Mouse (Mus musculus) kidney, adult 2 months (tissue): ENCODE data around the gene Ifna16. TPM values are rescaled to one million over a fixed set of nuclear protein-coding genes. Genes with fewer than 3 reads are reported as not detected.
A peak's percentile ranks its signal among the peaks of the same experiment; 100 is the strongest.

ENCODE experiments used
- DNase-seq: peaks from one replicate; pipeline ENCODE4 v3.0.0; 2021
- H3K27ac ChIP-seq: fragments of 200-500 bp; 2 replicates; pipeline ENCODE4 v1.5.1; 2012; ENCODE audit warnings: low read depth, low read length, control low read depth, inconsistent platforms; ENCODE audit not compliant: insufficient read depth
- H3K27me3 ChIP-seq: fragments of 200-500 bp; replicated peaks from 2 replicates; pipeline ENCODE4 v1.6.1; 2012; ENCODE audit warnings: mild to moderate bottlenecking, moderate library complexity, low read length, inconsistent platforms; ENCODE audit not compliant: control insufficient read depth, insufficient read depth
- H3K36me3 ChIP-seq: fragments of 200-500 bp; 2 replicates; pipeline ENCODE4 v1.6.1; 2012; ENCODE audit warnings: mild to moderate bottlenecking, moderate library complexity, low read length, inconsistent platforms; ENCODE audit not compliant: control insufficient read depth, insufficient read depth
- H3K4me1 ChIP-seq: fragments of 200-500 bp; 2 replicates; pipeline ENCODE4 v1.6.1; 2011; ENCODE audit warnings: low read length; ENCODE audit not compliant: control insufficient read depth, insufficient read depth
- H3K4me3 ChIP-seq: fragments of 200-500 bp; 2 replicates; pipeline ENCODE4 v1.5.1; 2011; ENCODE audit warnings: mild to moderate bottlenecking, low read depth, low read length, control low read depth; ENCODE audit not compliant: insufficient read depth
- CTCF ChIP-seq: fragments of 200-500 bp; conservative IDR thresholded peaks from 2 replicates; pipeline ENCODE4 v1.5.1; 2011; ENCODE audit warnings: low read depth, mild to moderate bottlenecking, control low read depth, low read length, moderate library complexity, mixed read lengths; ENCODE audit not compliant: insufficient read depth, insufficient read length
- POLR2A ChIP-seq: fragments of 200-500 bp; IDR thresholded peaks from one replicate; pipeline ENCODE4 v1.6.1; 2011; ENCODE audit warnings: low read depth, low read length, control low read depth
- WGBS: fragments of 180-500 bp; shearing (Covaris S2); methylation state at CpG from one replicate; pipeline ENCODE4 v1.1.7; 2018; 5-methylcytosine and 5-hydroxymethylcytosine counted together
- polyA plus RNA-seq: library from polyadenylated mRNA; depleted of rRNA; stranded (reverse); fragments of >200 nt; gene quantifications from 2 replicates; pipeline ENCODE4 v1.2.3, GENCODE M21; 2012; rRNA removed

Ifna16 gene
- not detected in 2 replicates for polyA plus RNA-seq

DNA sequence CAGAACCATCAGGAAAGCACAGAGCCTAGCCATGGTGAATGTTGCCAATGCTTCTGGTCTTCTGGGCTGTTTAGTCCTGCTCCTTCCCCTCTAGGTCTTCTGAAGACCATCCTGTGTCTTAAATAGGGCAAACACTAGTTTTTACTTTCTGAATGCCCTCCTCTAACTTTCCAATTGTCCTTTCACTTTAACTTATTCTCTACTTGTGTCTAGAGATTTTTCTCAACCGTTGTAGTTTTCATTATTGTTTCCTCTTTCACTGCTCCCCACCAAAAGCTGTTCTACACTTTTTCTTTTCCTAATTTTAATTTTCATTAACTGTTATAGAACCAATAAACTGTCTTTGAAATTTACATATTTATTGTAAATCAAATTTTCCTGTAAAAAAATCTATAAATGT is at the start of gene Ifna16:
TSS of gene Ifna16 (minus strand) at position 101 of the 400 bp plus-strand sequence.
- no peak within 1 kb of the TSS for H3K4me3 ChIP-seq
- H3K27me3 ChIP-seq = no peaks in the 10 kb centered on the region
- H3K27ac ChIP-seq = no peak within 1 kb of the TSS
- DNase-seq = no peak
- TF ChIP-seq POLR2A (no peak), CTCF (no peak)
- no peaks in the 10 kb centered on the region for H3K36me3 ChIP-seq
- no peaks in the 10 kb centered on the region for H3K4me1 ChIP-seq
- WGBS = 78% methylated on average over 1 of the region's 1 CpGs

DNA sequence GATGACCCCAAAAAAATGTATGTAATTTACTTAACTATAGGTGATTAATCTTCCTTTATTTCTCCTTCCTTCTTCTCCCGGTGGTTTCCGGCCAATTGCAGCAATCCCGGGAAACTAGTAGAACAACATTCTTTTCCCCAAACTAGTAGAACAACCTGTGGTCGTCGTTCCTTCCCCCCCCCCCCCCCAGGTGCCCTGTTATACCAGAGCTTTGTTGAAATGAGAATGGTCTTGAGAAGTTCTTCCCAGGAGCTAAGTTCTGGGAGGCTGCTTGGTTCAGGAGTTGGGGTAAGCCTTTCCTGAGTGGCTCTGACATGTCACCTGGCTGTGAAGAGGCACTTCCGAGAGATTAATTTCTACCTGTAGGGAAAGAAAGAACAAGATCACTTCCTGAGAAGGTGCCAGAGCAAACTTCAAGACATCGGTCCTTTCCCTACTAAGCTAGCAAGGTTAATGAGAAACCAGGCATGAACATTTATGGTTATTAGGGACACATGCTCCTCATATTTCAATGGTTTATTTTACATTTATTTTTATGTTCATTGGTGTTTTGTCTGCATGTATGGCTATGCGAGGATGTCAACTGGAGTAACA is 46.9 kb upstream of the Ifna16 start:
- Histone ChIP-seq H3K27ac (peak overlapping the region; percentile 96), H3K27me3 (no peaks in the 10 kb centered on the region), H3K36me3 (peaks cover under 1% of the 10 kb centered on the region; the same call in 1 of the 2 replicates), H3K4me1 (peaks cover 3% of the 10 kb centered on the region; the same call in 1 of the 2 replicates), H3K4me3 (peak overlapping the region; percentile 18; the same call in 1 of the 2 replicates)
- DNase-seq = peak; percentile 67
- no peak for TF ChIP-seq POLR2A
- no peak for TF ChIP-seq CTCF
- 22% methylated on average over 8 of the region's 8 CpGs for WGBS

DNA sequence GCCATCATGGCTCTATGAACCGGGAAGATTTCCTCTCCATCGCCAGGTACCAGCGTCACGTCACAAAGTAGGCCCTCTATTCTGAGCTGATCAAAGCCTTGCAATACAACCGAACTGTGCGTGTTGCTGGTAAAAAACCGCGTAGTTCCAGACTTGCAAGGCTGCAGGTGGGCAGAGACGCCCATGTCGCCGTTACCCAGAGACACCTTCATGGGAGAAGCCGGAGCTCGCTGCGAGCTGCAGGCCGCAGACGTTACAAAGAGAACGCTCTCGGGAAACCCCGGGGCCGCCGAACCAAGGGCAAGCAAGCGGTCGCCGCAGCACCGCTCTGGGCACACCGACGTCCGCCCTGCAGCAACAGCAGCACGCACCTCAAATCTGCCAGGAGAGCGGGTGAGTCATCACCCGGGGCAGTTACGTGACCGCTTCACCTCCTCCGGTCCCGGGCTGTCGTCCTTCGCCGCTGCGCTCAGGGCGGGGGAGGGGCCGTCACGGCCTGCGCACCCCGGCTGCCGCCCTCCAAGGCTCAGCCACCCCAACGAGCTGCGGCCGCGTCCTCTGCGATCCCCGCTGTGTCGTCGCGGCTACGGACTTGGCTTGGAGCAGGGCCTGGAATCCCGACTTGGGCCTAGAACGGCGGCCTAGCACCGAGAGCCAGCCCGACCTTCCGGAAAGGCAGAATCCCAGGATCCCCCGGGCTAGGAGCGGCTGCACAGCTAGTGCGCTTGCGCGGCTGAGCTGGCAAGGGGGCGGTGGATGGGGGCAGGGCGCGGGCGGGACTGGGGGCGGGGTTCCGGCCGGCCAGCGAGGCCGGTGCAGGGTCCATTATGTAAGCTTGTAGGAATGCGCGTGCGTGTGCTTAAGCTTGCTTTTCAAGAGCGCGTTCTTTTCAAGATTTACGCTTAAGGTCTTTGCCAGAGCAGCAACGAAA is 45.3 kb upstream of the Ifna16 start, which contains the start of the genes Gm26566 and Klhl9:
TSS of gene Gm26566 (plus strand) at position 15 of the 931 bp plus-strand sequence.
TSS of gene Klhl9 (minus strand) at position 675 of the 931 bp plus-strand sequence.
- Histone ChIP-seq H3K4me3 (peak within 1 kb of the TSS; percentile 91), H3K27me3 (no peaks in the 10 kb centered on the region), H3K4me1 (peaks cover 3% of the 10 kb centered on the region; the same call in 1 of the 2 replicates), H3K36me3 (peaks cover 3% of the 10 kb centered on the region), H3K27ac (peak within 1 kb of the TSS; percentile 99)
- WGBS = under 1% methylated on average over 82 of the region's 82 CpGs
- DNase-seq = peak; percentile 95
- TF ChIP-seq CTCF (no peak), POLR2A (peak; percentile 83)

DNA sequence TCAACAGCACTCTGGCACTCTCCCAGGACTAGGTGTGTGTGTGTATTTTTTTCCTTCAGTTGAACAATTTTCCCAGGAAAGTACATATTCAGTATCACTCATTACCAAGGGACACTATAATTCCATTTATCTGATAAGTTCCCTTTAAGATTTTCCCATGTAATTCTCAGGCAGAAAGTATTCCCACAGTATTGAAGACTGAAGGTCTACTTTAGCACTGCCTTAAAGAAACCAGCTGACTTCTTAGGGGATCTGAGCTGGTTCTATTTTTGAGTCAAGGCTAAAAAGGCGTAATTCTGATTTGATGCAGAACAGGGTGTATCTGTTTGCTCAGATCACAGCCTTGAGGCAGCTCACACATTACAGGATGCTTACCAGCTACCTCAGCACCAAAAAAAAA is 42.0 kb upstream of the Ifna16 start:
- no peak for DNase-seq
- 6% methylated on average over 1 of the region's 1 CpGs for WGBS
- H3K27me3 ChIP-seq = no peaks in the 10 kb centered on the region
- H3K36me3 ChIP-seq = peaks cover 7% of the 10 kb centered on the region
- TF ChIP-seq POLR2A (no peak), CTCF (no peak)
- peak overlapping the region; percentile 8; the same call in 1 of the 2 replicates for H3K4me3 ChIP-seq
- peaks cover 4% of the 10 kb centered on the region; the same call in 1 of the 2 replicates for H3K4me1 ChIP-seq
- H3K27ac ChIP-seq = no peak overlapping the region

DNA sequence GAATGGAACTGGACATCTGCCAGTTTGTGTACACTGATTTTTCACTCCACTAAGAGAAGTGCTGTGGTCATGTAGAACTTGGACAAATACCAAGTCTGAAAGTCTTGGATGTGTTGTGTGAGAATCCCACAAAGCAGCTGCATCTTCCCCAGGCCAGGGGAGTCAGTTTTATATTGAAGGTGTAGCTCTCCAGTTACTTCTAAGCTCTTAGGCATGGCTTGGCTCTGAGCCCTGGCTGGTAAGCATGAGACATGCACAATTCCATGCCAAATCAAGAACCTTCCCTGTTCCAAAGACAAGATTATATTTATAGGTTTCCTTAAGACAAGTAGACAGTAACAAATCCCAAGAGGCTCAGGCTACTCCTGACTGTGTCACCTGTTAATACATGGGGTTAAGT is 38.3 kb upstream of the Ifna16 start:
- Histone ChIP-seq H3K27me3 (no peaks in the 10 kb centered on the region), H3K4me1 (peaks cover 4% of the 10 kb centered on the region; the same call in 1 of the 2 replicates), H3K4me3 (no peak overlapping the region), H3K36me3 (peaks cover 7% of the 10 kb centered on the region), H3K27ac (no peak overlapping the region)
- TF ChIP-seq CTCF (no peak), POLR2A (no peak)
- peak; percentile 37 for DNase-seq

DNA sequence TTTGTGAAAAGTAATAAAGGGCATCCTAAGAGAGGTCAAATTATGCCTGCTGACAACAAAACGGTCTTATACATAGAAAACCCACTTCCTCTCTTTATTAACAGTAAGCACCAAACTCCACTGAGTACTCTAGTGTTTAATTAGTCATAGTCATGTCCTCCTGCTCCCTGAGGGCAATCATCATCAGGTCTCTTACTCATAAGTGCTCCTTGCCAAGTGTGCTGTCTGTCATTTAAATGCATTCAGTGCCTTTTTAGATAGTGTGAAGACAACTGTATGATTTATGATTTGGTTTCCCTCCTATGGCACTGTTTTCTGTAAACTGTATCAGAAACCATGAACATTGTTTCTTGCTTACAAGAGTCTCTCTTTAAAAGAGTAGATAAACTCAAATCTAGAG is 37.6 kb upstream of the Ifna16 start:
- DNase-seq = no peak
- H3K36me3 ChIP-seq = peaks cover 7% of the 10 kb centered on the region
- no peaks in the 10 kb centered on the region for H3K27me3 ChIP-seq
- TF ChIP-seq CTCF (no peak), POLR2A (no peak)
- H3K4me3 ChIP-seq = no peak overlapping the region
- whole genome bisulfite sequencing = 57% methylated on average over 1 of the region's 1 CpGs
- no peak overlapping the region for H3K27ac ChIP-seq
- peaks cover 4% of the 10 kb centered on the region; the same call in 1 of the 2 replicates for H3K4me1 ChIP-seq
